Mouse (Mus musculus) cerebellum, adult 2 months (tissue): ENCODE results near the gene Cdsn. TPM values are rescaled to one million over a fixed set of nuclear protein-coding genes. Genes with fewer than 3 reads are reported as not detected.

Experiments used
- DNase-seq, 2 experiments: peaks; one replicate each; pipeline ENCODE4 v3.0.0; 2021
- H3K27ac ChIP-seq: fragments of 200-500 bp; 2 replicates; pipeline ENCODE4 v1.5.1; 2012; ENCODE audit warnings: low read length, control low read depth, inconsistent platforms; ENCODE audit not compliant: insufficient read depth
- H3K27me3 ChIP-seq: fragments of 200-500 bp; 2 replicates; pipeline ENCODE4 v1.6.1; 2012; ENCODE audit warnings: inconsistent platforms, mild to moderate bottlenecking, low read length, moderate library complexity; ENCODE audit not compliant: control insufficient read depth, insufficient read depth
- H3K4me1 ChIP-seq: fragments of 200-500 bp; 2 replicates; pipeline ENCODE4 v1.6.1; 2011; ENCODE audit warnings: low read length; ENCODE audit not compliant: control insufficient read depth, insufficient read depth
- H3K4me3 ChIP-seq: fragments of 200-500 bp; replicated peaks from 2 replicates; pipeline ENCODE3; 2011; ENCODE audit warnings: mild to moderate bottlenecking, low read depth, low read length, control low read depth; ENCODE audit not compliant: insufficient read depth
- CTCF ChIP-seq: fragments of 200-500 bp; IDR thresholded peaks from 2 replicates; pipeline ENCODE4 v1.5.1; 2011; ENCODE audit warnings: low read depth, mild to moderate bottlenecking, control low read depth, low read length, moderate library complexity, borderline replicate concordance; ENCODE audit not compliant: insufficient read depth
- POLR2A ChIP-seq: fragments of 200-500 bp; IDR thresholded peaks from 2 replicates; pipeline ENCODE4 v1.6.1; 2011; ENCODE audit warnings: low read length, control low read depth, borderline replicate concordance; ENCODE audit not compliant: insufficient read depth
- WGBS: fragments of 180-500 bp; shearing (Covaris S2); methylation state at CpG from one replicate; pipeline ENCODE4 v1.1.7; 2018; 5-methylcytosine and 5-hydroxymethylcytosine counted together
- polyA plus RNA-seq: library from polyadenylated mRNA; depleted of rRNA; stranded (reverse); fragments of >200 nt; gene quantifications from 2 replicates; pipeline ENCODE4 v1.2.3, GENCODE M21; 2012

The Cdsn gene
- polyA plus RNA-seq, 1 experiment: 0.16 TPM

DNA sequence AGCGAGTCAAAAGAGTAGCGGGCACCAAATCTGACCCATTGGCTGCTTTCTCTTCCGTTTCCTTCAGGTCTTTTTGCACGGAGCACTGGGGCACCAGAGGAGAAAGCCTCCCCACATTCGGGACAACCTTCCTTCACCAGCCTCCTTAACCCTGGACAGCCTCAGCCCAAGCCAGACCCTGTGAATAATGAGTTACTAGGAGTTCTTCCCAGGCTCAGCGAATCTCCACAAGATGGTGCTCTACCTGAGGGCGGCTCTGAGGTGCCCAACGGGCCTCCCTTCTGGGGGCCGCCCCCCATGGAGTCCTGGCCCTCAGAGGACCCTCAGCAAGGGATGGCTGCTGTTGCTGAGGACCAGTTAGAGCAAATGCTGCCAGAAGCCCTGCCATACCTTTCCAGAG is 15.8 kb downstream of the Cdsn start:
- no peak overlapping the region for H3K4me3 ChIP-seq
- no peak for DNase-seq
- no peak overlapping the region for H3K27ac ChIP-seq
- no peak for TF ChIP-seq POLR2A
- no peaks in the 10 kb centered on the region for H3K4me1 ChIP-seq
- WGBS: 26% methylated on average over 9 of the region's 9 CpGs
- H3K27me3 ChIP-seq: no peaks in the 10 kb centered on the region

DNA sequence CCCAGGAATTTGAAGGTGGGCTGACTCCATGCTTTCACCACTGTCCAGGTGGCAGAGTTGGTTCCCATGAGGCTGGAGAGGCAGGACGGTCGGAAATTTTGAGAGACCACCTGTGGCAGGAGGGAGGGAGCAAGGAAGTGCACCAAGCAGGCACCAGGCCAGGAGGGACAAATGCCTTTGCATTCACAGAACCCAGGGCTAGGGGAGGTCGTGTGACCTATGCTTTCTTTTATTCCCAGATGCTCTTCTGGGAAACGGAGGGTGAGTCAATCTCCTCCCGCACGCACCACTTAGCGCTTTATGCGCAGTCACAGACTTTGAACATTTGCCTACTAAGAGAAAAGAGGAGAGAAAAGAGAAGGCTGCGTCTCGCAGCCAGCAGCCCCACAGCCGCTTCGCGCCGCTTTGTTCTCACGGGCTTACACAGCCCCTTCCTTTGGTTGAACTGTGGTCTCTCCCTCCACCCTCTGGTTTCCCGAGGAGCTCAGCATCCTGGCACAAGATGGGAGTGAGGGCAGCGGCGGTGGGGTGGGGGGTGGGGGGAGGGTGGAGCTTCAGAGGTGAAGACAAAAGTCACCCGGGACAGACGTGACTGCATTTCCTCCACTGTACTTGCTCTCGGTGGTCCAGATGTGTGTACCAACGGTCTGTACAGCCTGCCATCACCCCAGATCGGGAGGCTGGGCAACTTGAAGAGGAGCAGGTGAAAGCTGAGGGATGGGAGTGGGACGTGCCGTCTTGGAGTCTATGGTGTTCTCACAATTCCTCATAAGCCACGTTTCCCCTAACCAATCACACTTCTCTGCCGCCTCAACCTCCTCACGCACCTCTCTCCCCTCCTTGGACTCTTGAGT is 17.4 kb downstream of the Cdsn start:
- Histone ChIP-seq H3K4me3 (no peak overlapping the region), H3K4me1 (no peaks in the 10 kb centered on the region), H3K27ac (no peak overlapping the region), H3K27me3 (no peaks in the 10 kb centered on the region)
- WGBS: 8% methylated on average over 28 of the region's 28 CpGs
- TF ChIP-seq CTCF: no peak
- no peak for TF ChIP-seq POLR2A
- no peak for DNase-seq

DNA sequence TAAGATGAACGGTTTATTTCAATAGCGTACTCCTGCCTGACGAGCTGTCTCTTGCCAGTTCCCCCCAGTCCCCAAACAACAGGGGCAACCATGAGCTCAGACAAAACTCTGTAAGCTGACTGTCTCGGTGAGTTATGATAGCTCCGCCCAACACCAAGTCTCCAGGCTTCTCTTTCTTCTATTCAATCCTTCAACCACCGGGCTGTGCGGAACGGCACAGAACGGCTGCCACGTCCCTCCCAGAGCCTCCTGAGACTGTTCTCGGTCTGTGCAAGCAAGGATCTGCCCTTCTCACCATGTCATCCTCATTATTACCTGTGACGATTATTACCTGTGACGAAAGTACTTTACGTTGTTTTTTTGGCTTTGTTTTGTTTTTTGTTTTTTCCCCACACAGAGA is 18.9 kb downstream of the Cdsn start:
- Histone ChIP-seq H3K4me1 (no peaks in the 10 kb centered on the region), H3K27ac (no peak overlapping the region), H3K4me3 (no peak overlapping the region), H3K27me3 (no peaks in the 10 kb centered on the region)
- no peak for DNase-seq
- no peak for TF ChIP-seq POLR2A
- no peak for TF ChIP-seq CTCF
- WGBS: 66% methylated on average over 14 of the region's 14 CpGs

DNA sequence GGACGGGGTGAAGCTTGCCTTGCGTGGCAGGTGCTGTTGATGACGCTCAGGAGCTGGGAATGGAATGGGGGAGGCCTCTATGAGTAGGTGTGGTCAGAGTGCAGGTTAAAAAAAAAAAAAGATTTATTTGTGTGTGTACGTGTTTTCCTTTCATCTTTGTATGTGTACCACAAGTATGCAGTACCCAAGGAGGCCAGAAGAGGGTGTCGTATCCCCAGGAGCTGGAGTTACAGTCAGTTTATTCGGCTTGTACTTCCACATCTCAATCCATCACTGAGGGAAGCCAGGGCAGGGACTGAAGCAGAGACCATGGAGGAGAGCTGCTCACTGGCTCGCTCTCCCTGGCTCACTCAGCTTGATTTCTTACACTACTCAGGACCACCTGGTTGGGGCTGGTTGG is 19.5 kb downstream of the Cdsn start:
- TF ChIP-seq POLR2A (no peak), CTCF (no peak)
- H3K27ac ChIP-seq: no peak overlapping the region
- no peaks in the 10 kb centered on the region for H3K4me1 ChIP-seq
- H3K27me3 ChIP-seq: no peaks in the 10 kb centered on the region
- no peak overlapping the region for H3K4me3 ChIP-seq
- no peak for DNase-seq
- WGBS: 97% methylated on average over 7 of the region's 7 CpGs

DNA sequence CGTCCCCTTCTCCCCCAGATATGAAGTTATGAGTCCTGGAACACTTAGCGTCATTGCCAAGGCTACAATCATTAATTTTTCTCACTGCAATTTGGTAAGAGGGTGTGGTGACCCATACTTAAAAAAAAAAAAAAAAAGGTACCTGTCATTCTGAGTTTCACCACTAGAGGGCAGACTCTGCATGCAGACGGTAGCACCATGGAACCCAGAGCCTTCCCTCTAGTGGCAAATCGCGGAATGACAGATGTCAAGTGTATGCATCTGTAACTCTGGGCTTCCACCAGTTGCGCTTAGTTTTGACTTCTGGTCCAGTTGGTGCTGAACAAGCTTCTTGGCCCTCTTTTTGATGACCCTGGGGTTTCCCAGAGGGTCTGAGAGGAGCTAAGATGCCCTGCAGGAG is 26.3 kb downstream of the Cdsn start:
- no peak overlapping the region for H3K27ac ChIP-seq
- TF ChIP-seq POLR2A (no peak), CTCF (peak; percentile 96)
- H3K27me3 ChIP-seq: no peaks in the 10 kb centered on the region
- 20% methylated on average over 6 of the region's 6 CpGs for WGBS
- DNase-seq: peak; percentile 57 to 69
- H3K4me1 ChIP-seq: no peaks in the 10 kb centered on the region
- H3K4me3 ChIP-seq: no peak overlapping the region

DNA sequence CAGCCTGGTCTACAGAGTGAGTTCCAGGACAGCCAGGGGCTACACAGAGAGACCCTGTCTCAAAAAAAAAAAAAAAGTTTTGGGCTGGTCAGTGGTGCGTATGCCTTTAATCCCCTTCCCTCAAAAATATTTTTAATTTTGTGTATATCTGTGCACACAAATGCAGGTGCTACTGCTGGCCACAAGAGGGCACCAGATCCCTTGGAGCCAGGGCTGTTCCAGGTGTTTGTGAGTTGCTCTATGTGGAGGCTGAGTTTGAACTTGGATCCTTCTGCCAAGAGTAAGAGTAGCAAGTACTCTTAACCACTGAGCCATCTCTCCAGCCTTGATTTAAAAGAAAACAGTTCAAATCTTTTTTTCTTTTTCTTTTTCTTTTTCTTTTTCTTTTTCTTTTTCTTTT is 31.0 kb downstream of the Cdsn start:
- DNase-seq: no peak
- Histone ChIP-seq H3K4me3 (no peak overlapping the region), H3K4me1 (peaks cover 3% of the 10 kb centered on the region; the same call in 1 of the 2 replicates), H3K27ac (no peak overlapping the region), H3K27me3 (no peaks in the 10 kb centered on the region)
- TF ChIP-seq POLR2A: no peak
- peak; percentile 9; the same call in 1 of the 2 replicates for TF ChIP-seq CTCF
- WGBS: 93% methylated on average over 1 of the region's 1 CpGs

DNA sequence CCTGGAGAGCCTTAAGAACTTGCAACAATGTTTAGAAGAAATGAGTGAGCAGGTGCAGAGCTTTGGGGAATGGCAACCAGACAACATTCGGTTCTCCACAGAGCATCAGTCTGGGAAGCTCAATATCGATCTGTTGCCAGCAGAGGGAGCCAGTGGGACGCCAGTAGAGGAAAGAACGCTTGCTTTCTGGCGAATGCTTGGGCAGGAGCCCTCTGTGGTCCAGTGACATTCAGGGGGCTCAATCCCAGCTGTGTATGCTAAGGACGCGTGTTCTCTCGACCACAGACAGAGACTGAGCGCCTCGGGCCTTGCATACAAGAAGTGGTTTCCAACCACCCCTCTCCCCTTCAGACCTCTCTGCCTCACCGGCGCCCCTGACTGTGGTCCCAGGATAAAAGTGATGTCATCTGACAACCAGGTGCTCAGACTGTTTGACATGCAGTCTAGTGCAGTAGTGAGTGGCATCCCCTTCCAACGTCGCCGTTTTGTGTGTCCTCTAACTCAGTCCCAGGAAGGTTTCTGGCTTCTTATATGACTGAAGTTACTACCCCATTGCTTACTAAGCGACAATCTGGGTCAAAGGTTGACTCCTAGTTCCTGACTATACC is 32.5 kb downstream of the Cdsn start:
- H3K4me3 ChIP-seq: no peak overlapping the region
- peak; percentile 71 to 77 for DNase-seq
- no peaks in the 10 kb centered on the region for H3K27me3 ChIP-seq
- peaks cover 3% of the 10 kb centered on the region; the same call in 1 of the 2 replicates for H3K4me1 ChIP-seq
- WGBS: 11% methylated on average over 16 of the region's 16 CpGs
- no peak overlapping the region for H3K27ac ChIP-seq
- TF ChIP-seq POLR2A (no peak), CTCF (peak; percentile 91)

DNA sequence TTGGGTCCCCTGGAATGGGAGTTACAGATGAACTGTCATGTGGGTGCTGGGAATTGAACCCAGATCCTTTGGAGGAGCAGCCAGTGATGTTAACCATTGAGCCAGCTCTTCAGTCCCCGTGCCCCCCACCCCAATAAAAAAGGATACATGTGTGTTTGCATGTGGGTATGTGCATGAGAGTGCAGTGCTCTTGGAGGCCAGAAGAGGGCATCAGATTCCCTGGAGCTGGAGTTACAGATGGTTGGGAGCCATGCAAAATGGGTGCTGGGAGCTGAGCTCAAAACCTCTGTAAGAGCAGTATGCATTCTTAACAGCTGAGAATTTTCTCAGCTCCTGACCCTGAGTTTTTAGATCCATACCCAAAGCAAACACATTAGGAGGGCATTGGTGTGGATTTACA is 35.4 kb downstream of the Cdsn start:
- Histone ChIP-seq H3K27ac (no peak overlapping the region), H3K27me3 (no peaks in the 10 kb centered on the region), H3K4me1 (peaks cover 3% of the 10 kb centered on the region; the same call in 1 of the 2 replicates), H3K4me3 (no peak overlapping the region)
- DNase-seq: no peak
- TF ChIP-seq POLR2A: no peak
- TF ChIP-seq CTCF: no peak
- 87% methylated on average over 1 of the region's 1 CpGs for WGBS
